Mouse (Mus musculus): Measurements from ENCODE around the gene Med16. TPM values are rescaled to one million over a fixed set of nuclear protein-coding genes. Genes with fewer than 3 reads are reported as not detected.
A peak's percentile ranks its signal among the peaks of the same experiment; 100 is the strongest.

The Med16 gene
- total and polyA plus RNA-seq, 3 experiments: 10.2 to 22.8 (median 12.1) TPM

GRCm38 (mm10) chr10:79862925-79863324 is 45.8 kb downstream of the Med16 start:
- in situ Hi-C loops (cut with MboI; ENCODE audit: low pct_ligation_motif_present, low pct_unique_long_range_greater_than_20kb, low sequenced_read_pairs): no loop called here
- Histone ChIP-seq H3K27ac (ENCODE audit: insufficient read depth, low read depth) (no peak overlapping the region), H3K36me3 (replicated peaks in 1 of 2; ENCODE audit: control insufficient read depth in 1 of 2, insufficient read depth in 1 of 2, low read length in 1 of 2) (peaks cover 67 to 87% of the 10 kb centered on the region in 2 experiments)

GRCm38 (mm10) chr10:79862049-79862788 is 46.5 kb downstream of the Med16 start:
- no peak overlapping the region for H3K9ac ChIP-seq (ENCODE audit: insufficient read depth, low read depth)
- peaks cover 34% of the 10 kb centered on the region for H3K79me2 ChIP-seq (replicated peaks; ENCODE audit: control insufficient read depth, extremely low read depth, insufficient read depth, poor library complexity, severe bottlenecking)
- DNase-seq (ENCODE audit: extremely low read depth): no peak
- no peaks in the 10 kb centered on the region for H3K27me3 ChIP-seq (replicated peaks)
- H3K4me3 ChIP-seq (replicated peaks in 1 of 3; ENCODE audit: low read depth in 2 of 3, low read length in 2 of 3, poor library complexity in 1 of 3): no peak overlapping the region
- in situ Hi-C loops (cut with MboI; ENCODE audit: low pct_ligation_motif_present, low pct_unique_long_range_greater_than_20kb, low sequenced_read_pairs): no loop called here
- H3K9me3 ChIP-seq (replicated peaks; ENCODE audit: low read length): no peaks in the 10 kb centered on the region
- H3K4me1 ChIP-seq (ENCODE audit: control insufficient read depth in 1 of 2, insufficient read depth in 2 of 2): peaks cover 13 to 17% of the 10 kb centered on the region in 2 experiments
- peaks cover 74 to 91% of the 10 kb centered on the region in 2 experiments for H3K36me3 ChIP-seq (replicated peaks in 1 of 2; ENCODE audit: control insufficient read depth in 1 of 2, insufficient read depth in 1 of 2, low read length in 1 of 2)
- dilution Hi-C loops (cut with MboI; ENCODE audit: extremely low pct_ligation_motif_present, extremely low pct_unique_long_range_greater_than_20kb, low sequenced_read_pairs): no loop called here
- H3K27ac ChIP-seq (ENCODE audit: insufficient read depth, low read depth): no peak overlapping the region
- TF ChIP-seq USF1 (IDR thresholded peaks at IDR 0.05; ENCODE audit: low read depth, low read length): no peak
- TF ChIP-seq HCFC1 (IDR thresholded peaks at IDR 0.05; ENCODE audit: low read depth, low read length): no peak
- no peak for TF ChIP-seq RAD21 (IDR thresholded peaks at IDR 0.05; ENCODE audit: low read depth, low read length)
- no peak for TF ChIP-seq TCF12 (IDR thresholded peaks at IDR 0.05; ENCODE audit: low read depth, low read length)
- TF ChIP-seq POLR2AphosphoS2 (IDR thresholded peaks at IDR 0.05; ENCODE audit: low read depth, low read length): peak; percentile 81; the same call in 1 of the 2 replicates
- no peak overlapping the region for H3K4me2 ChIP-seq (ENCODE audit: insufficient read depth, low read depth, poor library complexity, severe bottlenecking)

More at GRCm38 (mm10) chr10:79862925-79863324, 45.8 kb downstream of the Med16 start:
- no peak for DNase-seq (ENCODE audit: extremely low read depth)
- no peak overlapping the region for H3K9ac ChIP-seq (ENCODE audit: insufficient read depth, low read depth)
- dilution Hi-C loops (cut with MboI; ENCODE audit: extremely low pct_ligation_motif_present, extremely low pct_unique_long_range_greater_than_20kb, low sequenced_read_pairs): no loop called here
- no peak overlapping the region for H3K4me2 ChIP-seq (ENCODE audit: insufficient read depth, low read depth, poor library complexity, severe bottlenecking)
- TF ChIP-seq JUN (IDR thresholded peaks at IDR 0.05; ENCODE audit: insufficient read depth, low read depth, low read length): no peak
- no peak for TF ChIP-seq RCOR1 (conservative IDR thresholded peaks at IDR 0.05; ENCODE audit: low read depth, low read length)
- H3K27me3 ChIP-seq (replicated peaks): no peaks in the 10 kb centered on the region
- peaks cover 6 to 10% of the 10 kb centered on the region in 2 experiments for H3K4me1 ChIP-seq (ENCODE audit: control insufficient read depth in 1 of 2, insufficient read depth in 2 of 2)
- no peaks in the 10 kb centered on the region for H3K9me3 ChIP-seq (replicated peaks; ENCODE audit: low read length)
- H3K79me2 ChIP-seq (replicated peaks; ENCODE audit: control insufficient read depth, extremely low read depth, insufficient read depth, poor library complexity, severe bottlenecking): peaks cover 27% of the 10 kb centered on the region
- H3K4me3 ChIP-seq (replicated peaks in 1 of 3; ENCODE audit: low read depth in 2 of 3, low read length in 2 of 3, poor library complexity in 1 of 3): no peak overlapping the region

- dilution Hi-C loops (cut with MboI; ENCODE audit: extremely low pct_ligation_motif_present, extremely low pct_unique_long_range_greater_than_20kb, low sequenced_read_pairs): no loop called here
- TF ChIP-seq RAD21 (IDR thresholded peaks at IDR 0.05; ENCODE audit: low read depth, low read length) (no peak), JUN (IDR thresholded peaks at IDR 0.05; ENCODE audit: insufficient read depth, low read depth, low read length) (no peak), MYC (IDR thresholded peaks at IDR 0.05; ENCODE audit: low read depth, low read length) (no peak), PAX5 (IDR thresholded peaks at IDR 0.05; ENCODE audit: low read length) (no peak), EP300 (IDR thresholded peaks at IDR 0.05; ENCODE audit: low read length) (no peak), SMC3 (IDR thresholded peaks at IDR 0.05; ENCODE audit: low read depth, low read length) (no peak), HCFC1 (IDR thresholded peaks at IDR 0.05; ENCODE audit: low read depth, low read length) (no peak), UBTF (IDR thresholded peaks at IDR 0.05; ENCODE audit: low read depth, low read length) (no peak), ZC3H11A (IDR thresholded peaks at IDR 0.05; ENCODE audit: low read depth, low read length) (no peak), MAZ (IDR thresholded peaks at IDR 0.05; ENCODE audit: low read depth, low read length) (no peak), POLR2AphosphoS2 (IDR thresholded peaks at IDR 0.05; ENCODE audit: low read depth, low read length) (no peak), JUND (conservative IDR thresholded peaks at IDR 0.05; ENCODE audit: low read depth, low read length) (no peak), GABPA (IDR thresholded peaks at IDR 0.05; ENCODE audit: insufficient replicate concordance, low read depth, low read length) (no peak), TCF12 (IDR thresholded peaks at IDR 0.05; ENCODE audit: low read depth, low read length) (no peak), KAT2A (IDR thresholded peaks at IDR 0.05; ENCODE audit: insufficient replicate concordance, low read length) (no peak), MAX (IDR thresholded peaks at IDR 0.05; ENCODE audit: low read length) (no peak)
- H3K79me2 ChIP-seq (replicated peaks; ENCODE audit: control insufficient read depth, extremely low read depth, insufficient read depth, poor library complexity, severe bottlenecking): peaks cover 42% of the 10 kb centered on the region
- H3K4me2 ChIP-seq (ENCODE audit: insufficient read depth, low read depth, poor library complexity, severe bottlenecking): no peak overlapping the region
- H3K9me3 ChIP-seq (replicated peaks; ENCODE audit: low read length): no peaks in the 10 kb centered on the region
- no peak for DNase-seq (ENCODE audit: extremely low read depth)
- H3K27ac ChIP-seq (ENCODE audit: insufficient read depth, low read depth): peak overlapping the region; percentile 11; the same call in 1 of the 2 replicates
- H3K36me3 ChIP-seq (replicated peaks in 1 of 2; ENCODE audit: control insufficient read depth in 1 of 2, insufficient read depth in 1 of 2, low read length in 1 of 2): peaks cover 82 to 92% of the 10 kb centered on the region in 2 experiments
- no peak overlapping the region for H3K4me3 ChIP-seq (replicated peaks in 1 of 3; ENCODE audit: low read depth in 2 of 3, low read length in 2 of 3, poor library complexity in 1 of 3)
- H3K4me1 ChIP-seq (ENCODE audit: control insufficient read depth in 1 of 2, insufficient read depth in 2 of 2): peaks cover 16 to 24% of the 10 kb centered on the region in 2 experiments
- in situ Hi-C loops (cut with MboI; ENCODE audit: low pct_ligation_motif_present, low pct_unique_long_range_greater_than_20kb, low sequenced_read_pairs): no loop called here
- H3K9ac ChIP-seq (ENCODE audit: insufficient read depth, low read depth): no peak overlapping the region
- H3K27me3 ChIP-seq (replicated peaks): no peaks in the 10 kb centered on the region
Observed at GRCm38 (mm10) chr10:79861230-79862048, 47.3 kb downstream of the Med16 start.
